Mouse (Mus musculus): Measurements from ENCODE around the gene Cutc. TPM values are rescaled to one million over a fixed set of nuclear protein-coding genes. Genes with fewer than 3 reads are reported as not detected.

Gene Cutc
- polyA plus RNA-seq, 1 experiment from 2014 or later = 9.6 TPM

- no peak overlapping the region for H3K4me3 ChIP-seq
- H3K9me3 ChIP-seq (replicated peaks) = no peaks in the 10 kb centered on the region
- no peaks in the 10 kb centered on the region for H3K4me1 ChIP-seq
- no peak overlapping the region for H3K27ac ChIP-seq
- ATAC-seq = no peak
- H3K4me2 ChIP-seq = no peak overlapping the region
- no peak overlapping the region for H3K9ac ChIP-seq
- H3K36me3 ChIP-seq (ENCODE audit: poor library complexity, severe bottlenecking) = peaks cover 57% of the 10 kb centered on the region
- WGBS = 62% methylated on average over 15 of the region's 15 CpGs
- no peaks in the 10 kb centered on the region for H3K27me3 ChIP-seq
Observed at GRCm38 (mm10) chr19:43726510-43727146, 26.2 kb upstream of the Cutc start.

DNA sequence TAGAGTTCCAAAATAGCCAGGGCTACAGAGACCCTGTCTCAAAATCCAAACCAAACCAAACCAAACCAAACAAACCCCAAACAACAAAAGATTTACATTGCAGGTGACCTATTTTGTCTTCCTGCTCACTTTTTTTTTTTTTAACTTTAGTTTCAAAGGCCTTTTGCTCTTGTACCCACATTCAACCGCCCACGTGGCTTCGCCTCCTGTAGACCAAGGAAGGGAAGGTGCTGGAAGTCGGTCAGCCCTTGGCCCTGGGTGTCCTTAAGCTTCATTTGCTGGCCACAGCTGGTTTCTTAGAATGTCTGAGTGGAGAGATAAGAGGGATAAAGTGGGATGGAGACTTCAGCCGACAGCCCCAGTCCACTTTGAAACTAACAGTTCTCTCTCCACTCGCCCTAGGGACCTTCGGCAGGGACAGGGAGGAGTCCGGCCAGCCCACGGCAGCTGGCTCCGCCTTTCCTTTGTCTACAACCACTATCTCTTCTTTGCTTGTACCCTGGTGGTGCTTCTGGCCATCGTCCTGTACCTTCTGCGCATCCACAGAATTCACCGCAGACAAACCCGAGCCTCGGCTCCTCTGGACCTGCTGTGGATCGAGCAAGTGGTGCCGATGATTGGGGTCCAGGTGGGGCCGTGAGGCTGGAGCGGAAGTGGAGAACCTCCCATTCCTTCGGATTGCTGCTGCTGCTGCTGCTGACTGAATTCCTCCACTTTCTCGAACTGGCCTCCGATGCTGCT is 23.3 kb upstream of the Cutc start:
- 41% methylated on average over 22 of the region's 22 CpGs for WGBS
- Histone ChIP-seq H3K9me3 (replicated peaks) (no peaks in the 10 kb centered on the region), H3K4me2 (peak overlapping the region; percentile 38), H3K4me3 (peak overlapping the region; percentile 20), H3K4me1 (no peaks in the 10 kb centered on the region), H3K27ac (no peak overlapping the region), H3K9ac (peak overlapping the region; percentile 39; the same call in 1 of the 2 replicates), H3K27me3 (no peaks in the 10 kb centered on the region), H3K36me3 (ENCODE audit: poor library complexity, severe bottlenecking) (peaks cover 52% of the 10 kb centered on the region)
- no peak for ATAC-seq

DNA sequence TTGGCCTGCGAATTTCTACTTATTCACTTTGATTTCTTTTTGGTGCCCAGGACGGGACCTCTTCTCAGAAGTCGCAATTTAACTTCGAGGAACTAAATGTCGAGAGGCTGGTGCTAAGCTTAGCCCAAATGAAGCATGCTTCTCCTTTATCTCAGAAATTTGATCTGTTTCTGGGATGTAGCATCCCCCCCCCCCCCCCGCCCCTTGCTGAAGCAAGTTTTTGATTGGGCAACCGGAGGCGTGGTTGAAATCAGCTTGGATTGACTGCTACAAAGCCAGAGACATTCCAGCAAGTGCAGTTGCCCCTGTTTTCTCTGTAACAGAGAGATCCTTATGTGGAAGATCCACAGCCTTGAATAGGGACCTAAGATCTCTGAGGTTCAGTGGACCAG is 22.8 kb upstream of the Cutc start:
- Histone ChIP-seq H3K27ac (no peak overlapping the region), H3K27me3 (no peaks in the 10 kb centered on the region), H3K9ac (peak overlapping the region; percentile 39; the same call in 1 of the 2 replicates), H3K4me1 (no peaks in the 10 kb centered on the region), H3K36me3 (ENCODE audit: poor library complexity, severe bottlenecking) (peaks cover 54% of the 10 kb centered on the region), H3K9me3 (replicated peaks) (no peaks in the 10 kb centered on the region), H3K4me2 (peak overlapping the region; percentile 38), H3K4me3 (peak overlapping the region; percentile 20)
- WGBS = 24% methylated on average over 8 of the region's 8 CpGs
- ATAC-seq = no peak

DNA sequence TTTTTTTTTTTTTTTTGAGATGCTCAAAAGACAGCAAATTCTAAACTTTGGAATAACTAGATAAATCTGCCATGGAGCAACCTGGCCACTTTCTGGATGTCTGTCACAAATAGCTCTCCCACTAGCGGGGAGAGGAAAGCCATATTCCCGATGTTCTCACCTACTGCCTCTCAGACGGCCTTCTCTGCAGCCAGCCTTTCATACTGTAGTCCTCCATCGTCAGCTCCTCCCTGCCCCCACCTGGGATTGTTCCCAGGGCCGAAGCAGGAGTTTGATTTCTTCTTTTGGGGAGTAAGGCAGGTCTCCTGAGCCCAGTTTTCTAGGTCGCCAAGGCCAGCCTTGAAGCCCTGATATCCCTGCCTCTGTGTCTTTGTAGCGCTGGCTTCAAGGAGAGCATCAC is 21.6 kb upstream of the Cutc start:
- Histone ChIP-seq H3K27ac (no peak overlapping the region), H3K4me1 (no peaks in the 10 kb centered on the region), H3K4me3 (no peak overlapping the region), H3K9ac (no peak overlapping the region), H3K36me3 (ENCODE audit: poor library complexity, severe bottlenecking) (peaks cover 52% of the 10 kb centered on the region), H3K9me3 (replicated peaks) (no peaks in the 10 kb centered on the region), H3K4me2 (no peak overlapping the region), H3K27me3 (no peaks in the 10 kb centered on the region)
- ATAC-seq = no peak
- WGBS = 67% methylated on average over 7 of the region's 7 CpGs

DNA sequence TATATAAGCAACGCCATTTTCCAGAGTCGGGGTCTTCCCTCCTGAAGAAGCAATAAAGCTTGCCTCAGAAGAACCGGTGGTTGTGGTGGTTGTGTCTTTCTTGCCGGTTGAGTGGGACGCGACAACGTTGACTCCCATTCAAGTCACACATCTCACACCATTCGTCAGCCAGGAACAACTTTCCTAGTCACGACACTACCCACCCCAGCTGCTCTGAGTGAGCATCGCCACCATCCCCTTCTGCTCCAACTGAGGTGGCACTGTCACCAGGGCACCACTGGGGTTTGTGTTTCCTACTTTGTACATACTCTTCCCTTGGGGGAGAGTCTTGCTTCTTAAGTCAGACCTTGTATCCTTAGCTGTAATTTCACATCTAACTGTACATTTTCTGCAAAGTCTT is 14.4 kb upstream of the Cutc start:
- 96% methylated on average over 10 of the region's 10 CpGs for WGBS
- H3K27me3 ChIP-seq = no peaks in the 10 kb centered on the region
- H3K27ac ChIP-seq = no peak overlapping the region
- H3K4me1 ChIP-seq = no peaks in the 10 kb centered on the region
- no peaks in the 10 kb centered on the region for H3K9me3 ChIP-seq (replicated peaks)
- no peak overlapping the region for H3K9ac ChIP-seq
- H3K4me2 ChIP-seq = no peak overlapping the region
- H3K36me3 ChIP-seq (ENCODE audit: poor library complexity, severe bottlenecking) = peaks cover 87% of the 10 kb centered on the region
- no peak for ATAC-seq
- H3K4me3 ChIP-seq = no peak overlapping the region

GRCm38 (mm10) chr19:43743401-43743800 is 9.4 kb upstream of the Cutc start:
- no peak overlapping the region for H3K4me3 ChIP-seq
- H3K9ac ChIP-seq = no peak overlapping the region
- no peaks in the 10 kb centered on the region for H3K9me3 ChIP-seq (replicated peaks)
- no peaks in the 10 kb centered on the region for H3K27me3 ChIP-seq
- ATAC-seq = no peak
- H3K4me1 ChIP-seq = no peaks in the 10 kb centered on the region
- 94% methylated on average over 7 of the region's 7 CpGs for WGBS
- H3K27ac ChIP-seq = no peak overlapping the region
- no peak overlapping the region for H3K4me2 ChIP-seq
- H3K36me3 ChIP-seq (ENCODE audit: poor library complexity, severe bottlenecking) = peaks cover 85% of the 10 kb centered on the region

- peaks cover 78% of the 10 kb centered on the region for H3K36me3 ChIP-seq (ENCODE audit: poor library complexity, severe bottlenecking)
- WGBS = 96% methylated on average over 3 of the region's 3 CpGs
Observed at GRCm38 (mm10) chr19:43745740-43746139, 7.1 kb upstream of the Cutc start.

GRCm38 (mm10) chr19:43747877-43748276 is 4.9 kb upstream of the Cutc start:
- H3K4me1 ChIP-seq = peaks cover 8% of the 10 kb centered on the region
- no peak overlapping the region for H3K4me3 ChIP-seq
- H3K9me3 ChIP-seq (replicated peaks) = no peaks in the 10 kb centered on the region
- H3K27me3 ChIP-seq = no peaks in the 10 kb centered on the region
- WGBS = 91% methylated on average over 4 of the region's 4 CpGs
- no peak overlapping the region for H3K9ac ChIP-seq
- no peak overlapping the region for H3K4me2 ChIP-seq
- peaks cover 62% of the 10 kb centered on the region for H3K36me3 ChIP-seq (ENCODE audit: poor library complexity, severe bottlenecking)
- H3K27ac ChIP-seq = no peak overlapping the region
- ATAC-seq = no peak

More at GRCm38 (mm10) chr19:43745740-43746139, 7.1 kb upstream of the Cutc start:
- Histone ChIP-seq H3K27ac (no peak overlapping the region), H3K27me3 (no peaks in the 10 kb centered on the region), H3K9me3 (replicated peaks) (no peaks in the 10 kb centered on the region), H3K4me2 (no peak overlapping the region), H3K9ac (no peak overlapping the region), H3K4me1 (no peaks in the 10 kb centered on the region), H3K4me3 (no peak overlapping the region)
- no peak for ATAC-seq

DNA sequence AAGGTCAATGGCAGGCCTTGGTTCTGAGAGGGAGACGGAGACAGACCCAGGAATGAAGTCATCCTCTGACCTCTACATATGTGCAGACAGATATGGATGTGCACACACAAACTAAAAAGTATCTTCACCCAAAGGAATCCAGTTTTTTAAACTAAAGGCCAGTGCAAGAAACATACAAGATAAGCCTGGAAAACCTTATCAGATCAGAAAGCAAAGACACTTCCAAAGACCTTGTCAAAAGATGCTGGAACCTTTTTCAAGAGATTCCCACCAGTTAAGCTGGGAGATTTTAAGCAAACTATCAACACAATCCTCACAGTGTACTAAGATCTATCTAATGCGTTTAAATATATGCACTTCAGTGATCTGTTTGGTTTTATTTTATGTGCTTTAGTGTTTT is 2.8 kb upstream of the Cutc start:
- Histone ChIP-seq H3K9me3 (replicated peaks) (no peaks in the 10 kb centered on the region), H3K4me1 (peaks cover 13% of the 10 kb centered on the region), H3K4me2 (no peak overlapping the region), H3K9ac (no peak overlapping the region), H3K27me3 (no peaks in the 10 kb centered on the region), H3K4me3 (no peak overlapping the region), H3K27ac (no peak overlapping the region), H3K36me3 (ENCODE audit: poor library complexity, severe bottlenecking) (peaks cover 45% of the 10 kb centered on the region)
- ATAC-seq = no peak
- 94% methylated on average over 2 of the region's 2 CpGs for WGBS

GRCm38 (mm10) chr19:43753226-43753835 is 535 bp downstream of the Cutc start:
- H3K27ac ChIP-seq = peak overlapping the region; percentile 95
- H3K9me3 ChIP-seq (replicated peaks) = no peaks in the 10 kb centered on the region
- H3K9ac ChIP-seq = peak overlapping the region; percentile 79
- peaks cover 13% of the 10 kb centered on the region for H3K4me1 ChIP-seq
- H3K4me2 ChIP-seq = peak overlapping the region; percentile 70
- no peaks in the 10 kb centered on the region for H3K27me3 ChIP-seq
- peaks cover 15% of the 10 kb centered on the region for H3K36me3 ChIP-seq (ENCODE audit: poor library complexity, severe bottlenecking)
- ATAC-seq = peak; percentile 91; the same call in 1 of the 2 replicates
- peak overlapping the region; percentile 65 for H3K4me3 ChIP-seq
- 2% methylated on average over 22 of the region's 24 CpGs for WGBS

DNA sequence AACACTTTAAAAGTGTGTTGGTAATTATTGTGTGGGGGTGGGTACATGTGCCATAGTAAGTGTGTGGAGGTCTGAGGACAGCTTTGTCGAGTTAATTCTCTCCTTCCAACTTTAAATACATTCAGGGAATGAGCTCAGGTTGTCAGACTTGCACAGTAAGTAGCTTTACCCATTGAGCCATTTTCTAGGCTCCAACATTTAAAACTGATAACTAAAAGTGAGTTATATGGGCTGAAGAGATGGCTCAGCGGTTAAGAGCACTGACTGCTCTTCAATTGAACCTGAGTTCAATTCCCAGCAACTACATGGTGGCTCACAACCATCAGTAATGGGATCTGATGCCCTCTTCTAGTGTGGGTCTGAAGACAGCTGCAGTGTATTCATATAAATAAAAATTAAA is 1.4 kb downstream of the Cutc start:
- Histone ChIP-seq H3K4me1 (peaks cover 13% of the 10 kb centered on the region), H3K36me3 (ENCODE audit: poor library complexity, severe bottlenecking) (peaks cover 6% of the 10 kb centered on the region), H3K4me2 (no peak overlapping the region), H3K27me3 (no peaks in the 10 kb centered on the region), H3K27ac (no peak overlapping the region), H3K9ac (no peak overlapping the region), H3K4me3 (no peak overlapping the region), H3K9me3 (replicated peaks) (no peaks in the 10 kb centered on the region)
- no peak for ATAC-seq
- WGBS = 74% methylated on average over 2 of the region's 2 CpGs

DNA sequence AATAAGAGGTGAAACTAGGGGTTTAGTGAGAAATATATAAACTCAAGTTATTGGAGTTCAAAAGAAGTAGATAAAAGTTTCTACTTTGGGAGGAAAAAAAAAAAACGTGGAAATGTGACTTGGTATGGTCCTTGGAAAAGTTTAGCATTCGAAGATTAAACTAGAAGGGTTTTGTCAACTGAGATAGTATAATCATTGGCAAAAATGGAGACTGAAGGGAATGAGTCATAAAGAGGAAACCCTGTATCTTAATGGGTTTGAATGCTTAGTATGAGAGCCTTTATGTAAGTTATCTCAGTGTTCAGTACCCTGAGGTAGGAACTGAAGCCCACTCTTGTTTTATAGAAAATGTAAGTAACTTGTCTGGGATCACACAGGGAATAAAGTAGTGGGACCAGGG is 2.1 kb downstream of the Cutc start:
- Histone ChIP-seq H3K9ac (no peak overlapping the region), H3K27me3 (no peaks in the 10 kb centered on the region), H3K36me3 (ENCODE audit: poor library complexity, severe bottlenecking) (peaks cover 5% of the 10 kb centered on the region), H3K4me2 (no peak overlapping the region), H3K9me3 (replicated peaks) (no peaks in the 10 kb centered on the region), H3K4me1 (peaks cover 13% of the 10 kb centered on the region), H3K27ac (no peak overlapping the region), H3K4me3 (no peak overlapping the region)
- no peak for ATAC-seq
- WGBS = 66% methylated on average over 2 of the region's 2 CpGs

Measured in forebrain, embryonic 13.5 days (tissue).